14 mouse cellular contexts compared by ENCODE assay signal in the genomic region with DNA sequence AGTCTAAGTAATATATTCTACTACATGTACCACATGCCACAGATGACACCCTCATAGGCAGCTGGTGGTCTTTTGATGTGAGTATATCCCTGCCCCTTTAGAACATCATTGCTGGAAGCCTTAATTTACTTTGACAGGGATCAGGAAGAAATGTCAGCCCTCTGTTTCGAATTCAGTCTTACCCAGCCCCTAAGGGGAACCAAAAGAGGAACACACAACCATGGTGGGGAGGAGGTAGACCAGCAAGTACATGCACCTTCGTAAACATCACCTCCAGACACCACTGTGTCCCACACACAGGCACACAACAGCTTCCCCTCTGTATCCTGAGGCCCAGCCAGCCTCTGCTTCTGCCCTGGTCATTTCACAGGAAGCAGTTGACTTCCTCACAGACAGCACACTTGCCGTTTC. TPM values are rescaled to one million over a fixed set of nuclear protein-coding genes. Genes with fewer than 3 reads are reported as not detected.
A peak's percentile ranks its signal among the peaks of the same experiment; 100 is the strongest.
DNase-seq lines count a peak whose midpoint lies in the region; TF ChIP-seq lines count a peak whose summit lies in the region.
"Had no signal": no experiment of that assay in that cellular context is flagged by ENCODE, and none has a peak within 500 bp of the region (broad histone marks: within the 10 kb centered on the region; RNA-seq: fewer than 3 reads in every experiment).

No protein-coding gene starts in this region.

- H3K27me3 ChIP-seq in heart, adult 2 months (ENCODE audit: control insufficient read depth, insufficient read depth, low read length) = no peaks in the 10 kb centered on the region
- H3K27me3 ChIP-seq: neural tube, embryonic 13.5 days had no signal

- no peaks in the 10 kb centered on the region for H3K36me3 ChIP-seq in heart, adult 2 months (ENCODE audit: control insufficient read depth, insufficient read depth, low read length)
- H3K36me3 ChIP-seq: midbrain, embryonic 10.5 days; neural tube, embryonic 13.5 days had no signal

- H3K9ac ChIP-seq in heart, adult 2 months (ENCODE audit: low read depth, low read length) = no peak overlapping the region
- H3K9ac ChIP-seq: neural tube, embryonic 13.5 days had no signal

- intact Hi-C loops in heart, adult 2 months (cut with DNase I) = no loop called here
- intact Hi-C loops in heart, postnatal 14 days (cut with DNase I) = no loop called here

- H3K4me3 ChIP-seq in heart, adult 2 months = no peak overlapping the region
- H3K4me3 ChIP-seq: left cerebral cortex, adult 2 months; midbrain, embryonic 10.5 days; neural tube, embryonic 13.5 days had no signal

- TF ChIP-seq CTCF in heart, adult 2 months (IDR thresholded peaks at IDR 0.05) = no peak

- no peak for TF ChIP-seq EP300 in heart, adult 2 months (IDR thresholded peaks at IDR 0.05; ENCODE audit: insufficient read depth, low read depth, low read length)

- DNase-seq in heart, adult 2 months = peak in 1 of 2 experiments; percentile 29
- DNase-seq in heart, postnatal 14 days = no peak
- peak; percentile 34 to 39 for DNase-seq in spleen, adult 18-20 months
- DNase-seq in spleen, adult 12 weeks (ENCODE audit: low spot score) = no peak
- DNase-seq in lung, postnatal 36 days = peak; percentile 48
- DNase-seq in cerebellum, postnatal 4 days (ENCODE audit: low spot score in 2 of 2) = no peak
- DNase-seq in ovary, postnatal 14 days (ENCODE audit: low spot score) = no peak
- no peak for DNase-seq in thymus, postnatal 36 days
- DNase-seq: thymus, postnatal 4 days had no signal

- 44% methylated on average over 3 of the region's 3 CpGs for WGBS in heart, adult 2 months

- peaks cover 5% of the 10 kb centered on the region for H3K4me1 ChIP-seq in heart, adult 2 months (ENCODE audit: control insufficient read depth, insufficient read depth, low read length)
- H3K4me1 ChIP-seq: midbrain, embryonic 10.5 days; neural tube, embryonic 13.5 days had no signal

- no peak for TF ChIP-seq POLR2A in heart, adult 2 months (IDR thresholded peaks at IDR 0.05; ENCODE audit: insufficient read depth, low read depth, low read length)

- no peaks in the 10 kb centered on the region for H3K79me2 ChIP-seq in heart, adult 2 months (replicated peaks; ENCODE audit: control insufficient read depth, insufficient read depth, low read length)

- H3K27ac ChIP-seq in heart, adult 2 months = peak overlapping the region; percentile 55
- H3K27ac ChIP-seq: kidney, postnatal 0 days; left cerebral cortex, adult 2 months; midbrain, embryonic 10.5 days; neural tube, embryonic 13.5 days had no signal

RNA-seq across cellular contexts. Expression of a gene that starts 24.4 kb away (rescaled TPM):
- total RNA-seq in heart, adult 2 months (2021) = 1 to 10 TPM; 2.3 to 2.6 TPM
- polyA plus RNA-seq in heart, adult 2 months (2012; rRNA removed) = 2.4 and 3.1 TPM in 2 replicates
- total RNA-seq in heart, postnatal 14 days (2021) = 1 to 10 TPM; 3.4 to 3.6 TPM

RNA-seq across cellular contexts. Expression of a gene that starts 25.3 kb away (rescaled TPM):
- under 1 TPM in 1 of 2 experiments, not detected in 1; 0.20 TPM for total RNA-seq in heart, adult 2 months (2021)
- 0.29 TPM in 1 of 2 replicates, not detected in the other for polyA plus RNA-seq in heart, adult 2 months (2012; rRNA removed)
- not detected for total RNA-seq in heart, postnatal 14 days (2021)
- total RNA-seq: gastrocnemius, adult 18-20 months had no signal

Comparison
In these comparisons a context has a peak if more than half of its experiments do, and no peak if none do; other contexts are left out.
1. DNase-seq: peak in spleen, adult 18-20 months (2 of 2) and lung, postnatal 36 days (single experiment); none in heart, postnatal 14 days (0 of 2), spleen, adult 12 weeks (single experiment), cerebellum, postnatal 4 days (0 of 2), ovary, postnatal 14 days (single experiment) and thymus, postnatal 36 days (0 of 2).